Mouse (Mus musculus) heart, postnatal 10 days (tissue): ENCODE results near the gene Rnf10. TPM values are rescaled to one million over a fixed set of nuclear protein-coding genes. Genes with fewer than 3 reads are reported as not detected.

Source experiments
- DNase-seq, 2 experiments: peaks; one replicate each; pipeline ENCODE4 v3.0.0; 2021
- intact Hi-C: fragments of 180-260 bp; cut with DNase I; formaldehyde crosslinking; loops from one replicate; pipeline ENCODE4 v1.15.1; 2025
- total RNA-seq, 2 experiments: library from RNA; stranded (reverse); gene quantifications; 2 replicates each; pipeline ENCODE4 v1.2.3; 2021

Gene Rnf10
- total RNA-seq, 2 experiments from 2014 or later, result 296 to 317 TPM

- DNase-seq, result no peak
- intact Hi-C loops, result no loop called here
These were observed 64.8 kb downstream of the Rnf10 start for GRCm38 (mm10) chr5:115207892-115208291.

- intact Hi-C loops, result no loop called here
- DNase-seq, result no peak
These were observed 65.5 kb downstream of the Rnf10 start for GRCm38 (mm10) chr5:115207244-115207643.

GRCm38 (mm10) chr5:115204562-115205311, 68.0 kb downstream of the Rnf10 start:
- peak; percentile 44 to 55 for DNase-seq
- intact Hi-C loops, result no loop called here

- DNase-seq, result peak in 1 of 2 experiments; percentile 33
- intact Hi-C loops, result no loop called here
These were observed 68.8 kb downstream of the Rnf10 start for GRCm38 (mm10) chr5:115203735-115204561.

- DNase-seq, result no peak
- intact Hi-C loops, result no loop called here
These were observed 78.0 kb downstream of the Rnf10 start for GRCm38 (mm10) chr5:115194626-115195221.

GRCm38 (mm10) chr5:115193669-115194625, 78.8 kb downstream of the Rnf10 start, which contains the start of gene Cabp1:
Cabp1 (minus strand) TSS chr5:115194381.
- intact Hi-C loops, result no loop called here
- peak in 1 of 2 experiments; percentile 32 for DNase-seq

GRCm38 (mm10) chr5:115193226-115193625, 79.5 kb downstream of the Rnf10 start:
- intact Hi-C loops, result no loop called here
- DNase-seq, result peak; percentile 78 to 81

GRCm38 (mm10) chr5:115192828-115193195, 79.9 kb downstream of the Rnf10 start:
- no peak for DNase-seq
- intact Hi-C loops, result no loop called here

GRCm38 (mm10) chr5:115191880-115192827, 80.5 kb downstream of the Rnf10 start:
- DNase-seq, result no peak
- intact Hi-C loops, result no loop called here

Other genes with a start within 250 kb of the Rnf10 start
- gene Gm10401, start 174.6 kb downstream of the Rnf10 start, total RNA-seq, result not detected
- 100 to 1,000 TPM; 198 to 202 TPM for gene Acads, start 153.6 kb downstream of the Rnf10 start, total RNA-seq
- gene Unc119b, start 137.9 kb downstream of the Rnf10 start, total RNA-seq, result 10 to 100 TPM; 23.8 TPM
- gene Mlec, start 114.7 kb downstream of the Rnf10 start, total RNA-seq, result 10 to 100 TPM; 72.9 to 85.0 TPM
- 1 to 10 TPM; 6.4 to 6.6 TPM for gene Cabp1, start 78.5 kb downstream of the Rnf10 start, total RNA-seq
- gene Pop5, start 37.1 kb downstream of the Rnf10 start, total RNA-seq, result 10 to 100 TPM; 28.9 to 30.8 TPM
- gene Coq5, start 6.8 kb upstream of the Rnf10 start, total RNA-seq, result 100 to 1,000 TPM; 131 to 134 TPM
- gene Dynll1, start 28.1 kb upstream of the Rnf10 start, total RNA-seq, result 100 to 1,000 TPM; 183 to 245 TPM
- 10 to 100 TPM; 35.5 to 39.1 TPM for gene Srsf9, start 54.3 kb upstream of the Rnf10 start, total RNA-seq
- 10 to 100 TPM; 16.7 to 18.2 TPM for gene Gatc, start 68.3 kb upstream of the Rnf10 start, total RNA-seq
- 10 to 100 TPM; 23.2 to 24.3 TPM for gene Triap1, start 68.3 kb upstream of the Rnf10 start, total RNA-seq
- 100 to 1,000 TPM; 464 to 577 TPM for gene Cox6a1, start 76.1 kb upstream of the Rnf10 start, total RNA-seq
- gene Msi1, start 156.7 kb upstream of the Rnf10 start, total RNA-seq, result 1 to 10 TPM; 3.1 to 4.3 TPM
- gene Pla2g1b, start 193.4 kb upstream of the Rnf10 start, total RNA-seq, result not detected
- 10 to 100 TPM; 14.3 to 20.2 TPM for gene Sirt4, start 211.8 kb upstream of the Rnf10 start, total RNA-seq
- gene Pxn, start 233.8 kb upstream of the Rnf10 start, total RNA-seq, result 10 to 100 TPM; 58.9 to 64.7 TPM